Mouse (Mus musculus) lung, adult 2 months (tissue): ENCODE data around the gene Klhl11.

Source experiments
- CTCF ChIP-seq: fragments of 200-500 bp; IDR thresholded peaks from 2 replicates; pipeline ENCODE4 v1.5.1; 2011; ENCODE audit warnings: mild to moderate bottlenecking, low read length, control low read depth; ENCODE audit not compliant: insufficient read depth
- POLR2A ChIP-seq: fragments of 200-500 bp; IDR thresholded peaks from 2 replicates; pipeline ENCODE4 v1.6.1; 2011; ENCODE audit warnings: low read depth, mild to moderate bottlenecking, control low read depth, low read length, borderline replicate concordance; ENCODE audit errors: extremely low read depth

GRCm38 (mm10) chr11:100512384-100512783 is 39.8 kb upstream of the Klhl11 start:
- TF ChIP-seq CTCF = no peak
- no peak for TF ChIP-seq POLR2A
